Comparison of ENCODE assay signal across 36 mouse cellular contexts in the genomic region with DNA sequence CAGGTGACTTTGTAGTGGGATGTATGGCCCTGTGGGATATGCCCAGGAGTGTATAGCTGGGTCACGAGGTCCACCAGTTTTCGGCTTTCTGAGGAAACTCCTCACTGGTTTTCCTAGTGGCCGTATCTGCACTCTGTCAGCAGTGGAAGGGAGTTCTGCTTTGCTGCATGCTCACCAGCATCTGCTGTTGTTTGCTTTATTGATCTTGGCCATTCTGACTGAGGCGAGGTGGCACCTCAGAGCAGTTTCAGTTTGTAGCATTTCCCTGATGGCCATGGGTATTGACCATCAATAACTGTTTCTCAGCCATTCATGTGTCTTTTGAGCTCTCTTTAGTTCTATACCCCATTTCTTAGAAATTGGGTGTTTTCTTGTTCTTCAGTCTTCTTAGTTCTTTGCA.
"Had no signal": no experiment of that assay in that cellular context is flagged by ENCODE, and none has a peak within 500 bp of the region (broad histone marks: within the 10 kb centered on the region; RNA-seq: fewer than 3 reads in every experiment).

No protein-coding gene starts in this region.

- H3K27me3 ChIP-seq: hindbrain, embryonic 12.5 days; hindbrain, embryonic 13.5 days; hindbrain, embryonic 15.5 days; intestine, embryonic 15.5 days; kidney, embryonic 15.5 days had no signal

- H3K36me3 ChIP-seq: intestine, embryonic 15.5 days had no signal

- ATAC-seq: hindbrain, embryonic 16.5 days; hindbrain, postnatal 0 days; inflammation-experienced regulatory T-cells, adult 6 months; intestine, embryonic 15.5 days; intestine, embryonic 16.5 days; intestine, postnatal 0 days had no signal

- H3K9ac ChIP-seq: heart, embryonic 12.5 days; heart, embryonic 13.5 days; heart, embryonic 15.5 days; hindbrain, embryonic 12.5 days; hindbrain, embryonic 13.5 days; hindbrain, embryonic 14.5 days; hindbrain, embryonic 15.5 days; intestine, embryonic 15.5 days; kidney, embryonic 15.5 days had no signal

- H3K4me1 ChIP-seq: hindbrain, embryonic 12.5 days; hindbrain, embryonic 13.5 days; hindbrain, embryonic 15.5 days had no signal

- H3K27ac ChIP-seq: heart, adult 2 months; heart, embryonic 10.5 days; heart, embryonic 13.5 days; heart, embryonic 15.5 days; hindbrain, embryonic 10.5 days; hindbrain, embryonic 12.5 days; hindbrain, embryonic 13.5 days; hindbrain, embryonic 14.5 days; hindbrain, embryonic 15.5 days; hindbrain, postnatal 0 days; intestine, embryonic 15.5 days; kidney, embryonic 15.5 days; kidney, postnatal 0 days; layer of hippocampus, adult 2 months had no signal

- H3K4me2 ChIP-seq: heart, embryonic 11.5 days; heart, embryonic 12.5 days; heart, embryonic 13.5 days; heart, embryonic 15.5 days; hindbrain, embryonic 12.5 days; hindbrain, embryonic 13.5 days; hindbrain, embryonic 14.5 days; hindbrain, embryonic 15.5 days; intestine, embryonic 15.5 days; kidney, embryonic 15.5 days had no signal

- DNase-seq: heart, adult 18-20 months; heart, adult 2 months; heart, postnatal 10 days; heart, postnatal 14 days; heart, postnatal 36 days; heart, postnatal 4 days; kidney, adult 11 months; kidney, adult 18-20 months; kidney, adult 2 months; kidney, adult 8-10 months; kidney, adult 9 months; kidney, postnatal 10 days; kidney, postnatal 14 days; kidney, postnatal 25 days; kidney, postnatal 36 days; kidney, postnatal 4 days; layer of hippocampus, adult 9-11 months had no signal

- H3K4me3 ChIP-seq: heart, adult 2 months; heart, embryonic 10.5 days; heart, embryonic 12.5 days; heart, embryonic 13.5 days; heart, embryonic 15.5 days; hindbrain, embryonic 10.5 days; hindbrain, embryonic 12.5 days; hindbrain, embryonic 13.5 days; hindbrain, embryonic 15.5 days; intestine, embryonic 15.5 days; kidney, embryonic 15.5 days; layer of hippocampus, adult 2 months had no signal

- H3K9me3 ChIP-seq: heart, embryonic 10.5 days; heart, embryonic 12.5 days; heart, embryonic 13.5 days; heart, embryonic 15.5 days; hindbrain, embryonic 10.5 days; hindbrain, embryonic 12.5 days; hindbrain, embryonic 13.5 days; hindbrain, embryonic 15.5 days; intestine, embryonic 15.5 days; kidney, embryonic 15.5 days had no signal
